Mouse (Mus musculus) large intestine, adult 2 months (tissue): ENCODE results near the gene Tsg101. TPM values are rescaled to one million over a fixed set of nuclear protein-coding genes. Genes with fewer than 3 reads are reported as not detected.
"Not testable (repeated sequence)": the region's sequence is repeated elsewhere in the genome, so short reads cannot be mapped to it uniquely, and the experiment has no call there.

Experiments used
- DNase-seq: peaks from one replicate; pipeline ENCODE4 v3.0.0-alpha.2; 2012; ENCODE audit warnings: low read depth, low spot score
- WGBS: fragments of 180-500 bp; shearing (Covaris S2); methylation state at CpG from one replicate; pipeline ENCODE4 v1.1.7; 2018; 5-methylcytosine and 5-hydroxymethylcytosine counted together
- polyA plus RNA-seq: library from polyadenylated mRNA; depleted of rRNA; stranded (reverse); fragments of >200 nt; gene quantifications from 2 replicates; pipeline ENCODE4 v1.2.3, GENCODE M21; 2012; rRNA removed

Gene Tsg101
- polyA plus RNA-seq: 68.3 and 71.2 TPM in 2 replicates

DNA sequence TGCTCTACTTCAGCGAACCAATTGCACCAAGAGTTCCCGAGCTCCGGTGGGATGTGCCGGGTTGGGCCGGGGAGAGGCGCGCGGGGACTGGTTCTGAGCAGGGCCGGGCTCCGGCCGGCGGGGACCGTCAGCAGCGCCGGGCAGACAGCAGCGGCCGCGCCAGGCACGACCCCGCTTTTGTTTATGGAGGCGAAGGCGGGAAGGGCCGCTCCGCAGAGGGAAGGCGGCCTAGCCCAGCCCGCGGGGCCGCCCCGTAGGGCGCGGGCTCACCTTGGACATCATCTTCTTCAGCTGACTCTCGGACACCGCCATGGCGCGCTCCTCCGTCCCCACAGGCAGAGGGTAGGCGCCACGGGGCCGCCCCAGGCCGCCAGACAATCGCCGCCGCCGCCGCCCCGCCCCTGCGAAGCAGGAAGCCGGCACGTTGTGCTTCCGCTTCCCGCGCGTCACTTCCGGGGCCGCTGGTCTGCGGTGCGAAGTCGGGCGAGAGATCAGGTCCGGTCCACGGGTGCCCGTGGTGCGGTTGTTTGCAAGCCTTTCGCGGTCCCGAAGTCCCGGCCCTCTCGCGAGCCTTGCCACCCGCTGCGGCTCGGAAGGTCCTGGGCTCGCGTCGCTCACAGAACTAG is at the start of gene Tsg101:
Tsg101 (minus strand) TSS at position 419 of the 626 bp plus-strand sequence.
- under 1% methylated on average over 73 of the region's 75 CpGs for WGBS
- peak; percentile 58 for DNase-seq

DNA sequence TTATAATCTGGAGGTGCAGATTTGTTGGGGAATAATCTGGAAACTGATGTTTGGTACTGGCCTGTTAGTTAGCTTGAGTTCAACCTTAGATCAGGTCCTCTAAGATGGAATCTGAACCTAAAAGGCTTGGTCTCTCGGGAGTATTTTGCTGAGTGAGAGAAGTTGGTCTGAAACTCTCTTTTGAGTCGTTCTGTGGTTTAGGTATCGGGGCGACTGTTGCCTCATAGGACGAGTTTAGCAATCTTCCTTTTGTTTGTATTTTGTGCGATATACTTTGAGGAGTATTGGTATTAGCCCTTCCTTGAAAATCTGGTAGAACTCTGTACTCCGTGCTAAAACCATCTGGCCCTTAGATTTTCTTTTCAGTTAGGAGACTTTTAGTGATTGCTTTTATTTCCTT is 44.3 kb upstream of the Tsg101 start:
- DNase-seq: no peak
- 80% methylated on average over 7 of the region's 7 CpGs for WGBS

DNA sequence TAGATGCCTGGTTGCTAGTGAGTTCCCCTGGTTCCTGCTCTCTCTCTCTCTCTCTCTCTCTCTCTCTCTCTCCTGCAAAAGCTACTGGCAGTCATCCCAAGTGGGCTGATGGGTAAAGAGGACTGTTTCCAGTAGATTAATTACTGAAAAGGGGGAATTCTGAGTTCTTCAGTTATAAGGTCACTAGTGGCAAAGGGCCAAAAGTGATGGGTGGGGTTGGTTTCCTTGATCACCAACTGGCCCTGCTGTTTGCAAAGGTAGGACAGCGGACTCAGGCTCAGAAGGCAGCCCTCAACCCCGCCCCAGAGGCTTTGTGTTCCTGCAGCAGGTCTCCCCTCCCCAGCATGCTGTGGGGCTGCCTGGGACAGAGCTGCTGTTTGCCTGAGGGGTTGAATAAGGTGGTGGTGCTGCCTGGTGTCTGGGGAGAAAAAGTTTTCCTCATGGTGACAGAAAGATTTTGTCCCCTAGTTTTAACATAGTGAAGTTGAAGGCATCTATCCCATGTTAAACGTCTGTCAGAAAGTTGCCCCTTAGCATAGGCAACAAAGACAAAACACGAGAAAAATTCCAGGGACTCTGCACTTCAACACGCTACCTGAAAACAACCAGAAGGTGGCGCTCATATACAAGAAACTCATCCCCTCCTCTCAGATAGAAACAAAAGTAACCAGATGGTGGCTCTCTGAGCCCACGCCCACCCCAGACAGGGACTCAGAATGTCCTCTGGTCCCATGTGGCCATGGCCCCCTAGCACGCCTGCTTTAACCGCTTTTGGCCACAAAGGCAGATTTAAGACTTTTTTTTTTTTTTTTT is 43.2 kb upstream of the Tsg101 start:
- DNase-seq: peak; percentile 47

DNA sequence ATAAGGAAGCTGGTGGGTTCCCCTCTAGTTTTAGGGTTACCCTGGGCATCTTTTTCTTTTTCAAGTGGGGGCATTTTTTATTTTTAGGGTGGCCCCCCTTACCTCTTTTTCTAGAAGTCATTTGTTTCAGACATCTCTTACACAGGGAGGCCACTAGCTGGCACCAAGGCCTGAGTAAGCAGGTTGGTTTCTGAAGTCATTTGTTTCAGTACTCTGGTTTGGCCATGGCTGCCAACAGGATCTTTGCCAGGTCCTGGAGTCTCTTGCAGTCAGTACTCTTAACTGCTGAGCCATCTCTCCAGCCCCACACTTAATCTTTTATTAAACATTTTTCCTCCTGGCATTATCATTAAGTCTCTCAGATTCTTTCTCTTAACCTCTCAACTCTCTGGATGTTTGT is 42.4 kb upstream of the Tsg101 start:
- DNase-seq: no peak

More for the DNA sequence above, 43.2 kb upstream of the Tsg101 start:
- 0% methylated on average over 9 of the region's 9 CpGs for WGBS

DNA sequence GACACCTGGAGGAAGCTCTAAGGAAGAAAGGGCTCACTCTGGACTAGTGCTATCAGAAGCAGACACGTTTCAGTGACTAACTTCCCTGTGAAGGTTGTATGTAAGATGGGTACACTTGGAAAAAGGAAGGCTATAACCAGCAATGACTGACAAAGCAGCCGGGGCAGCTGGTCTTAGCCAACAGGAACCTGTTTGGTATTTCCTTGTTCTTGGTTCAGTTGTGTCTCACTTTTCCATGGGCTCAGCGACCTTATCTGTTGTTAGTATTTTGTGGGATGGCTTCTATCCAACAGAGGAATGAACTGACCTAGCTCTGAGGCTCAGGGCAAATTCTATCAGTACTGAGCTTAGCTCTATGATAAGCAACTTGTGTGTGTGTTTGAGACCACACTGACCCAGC is 41.2 kb upstream of the Tsg101 start:
- 7% methylated on average over 3 of the region's 3 CpGs for WGBS
- DNase-seq: no peak

DNA sequence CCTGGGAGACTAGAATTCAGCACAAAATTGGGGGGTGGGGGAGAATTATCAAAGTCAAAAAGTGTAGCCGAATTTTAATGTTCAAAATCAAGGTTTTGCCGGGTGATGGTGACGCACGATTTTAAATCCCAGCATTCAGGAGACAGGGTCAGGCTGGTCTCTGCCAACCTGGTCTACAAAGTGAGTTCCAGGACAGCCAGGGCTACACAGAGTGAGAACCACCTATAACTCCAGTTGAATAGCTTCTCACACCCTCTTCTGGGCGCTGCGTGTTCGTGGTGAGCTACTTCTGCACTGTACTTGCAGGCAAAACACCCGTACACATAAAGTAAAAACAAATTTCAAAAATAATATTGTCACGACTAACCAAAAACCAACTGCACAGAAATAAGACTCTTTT is 39.1 kb upstream of the Tsg101 start:
- WGBS: 14% methylated on average over 9 of the region's 9 CpGs
- no peak for DNase-seq

DNA sequence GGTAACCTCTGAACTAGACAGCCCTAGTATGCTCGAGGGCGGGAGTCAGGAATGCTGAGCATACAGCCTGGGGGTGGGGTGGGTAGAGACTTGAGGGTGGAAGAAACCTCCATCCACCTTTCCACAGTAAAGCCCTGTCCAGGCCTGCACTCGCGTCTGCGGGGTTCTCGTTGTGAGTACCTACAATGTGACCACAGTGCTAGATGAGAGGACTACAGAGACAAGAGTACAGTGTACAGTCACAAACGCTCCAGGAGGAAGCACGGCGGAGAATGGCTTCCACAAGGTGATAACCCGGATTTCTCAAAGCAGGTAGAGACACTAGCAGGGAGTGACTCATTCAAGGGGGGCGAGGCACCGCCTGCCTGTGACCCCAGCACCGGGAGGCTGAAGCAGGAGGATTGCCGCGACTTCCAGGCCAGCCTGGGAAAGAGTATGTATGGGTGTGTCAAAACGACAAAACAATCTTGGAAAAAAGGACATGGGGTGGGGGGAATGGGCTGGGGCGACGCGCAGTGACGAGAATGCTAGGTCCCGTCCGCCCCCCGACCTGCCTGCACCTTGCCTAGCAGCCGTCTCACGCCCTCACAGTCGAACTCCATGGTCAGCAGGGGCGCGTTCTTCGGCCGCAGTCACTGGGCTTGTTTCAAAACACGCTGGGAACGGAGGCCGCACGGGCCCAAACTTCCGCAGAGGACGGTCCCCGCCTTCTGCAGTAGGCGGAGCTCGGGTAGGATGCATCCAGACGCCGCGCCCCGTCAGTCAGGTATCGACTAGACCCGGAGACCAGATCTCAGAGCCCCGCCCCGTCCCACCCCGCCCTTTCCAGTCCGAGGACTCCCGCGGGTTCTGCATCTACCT is 38.3 kb upstream of the Tsg101 start, which contains the start of gene Uevld:
Uevld (minus strand) TSS at position 697 of the 861 bp plus-strand sequence.
- under 1% methylated on average over 51 of the region's 51 CpGs for WGBS
- peak; percentile 89 for DNase-seq

DNA sequence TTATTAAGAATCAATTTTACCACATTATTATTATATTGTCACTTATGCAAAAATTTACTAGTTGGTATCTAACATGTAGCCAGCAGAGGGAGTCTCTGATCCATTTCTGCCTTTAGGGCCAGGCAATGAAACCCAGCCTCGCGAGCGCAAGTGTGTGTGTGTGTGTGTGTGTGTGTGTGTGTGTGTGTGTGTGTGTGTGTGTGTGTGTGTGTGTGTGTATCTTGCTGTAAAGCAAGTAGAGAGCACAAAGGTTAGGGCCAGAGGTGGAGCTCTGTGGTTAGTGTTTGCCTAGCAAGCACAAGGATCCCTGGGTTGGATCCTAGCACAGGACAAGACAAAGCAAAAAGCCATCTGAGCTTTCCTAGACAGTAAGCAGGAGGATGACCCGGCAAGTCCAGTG is 16.1 kb upstream of the Tsg101 start:
- peak; percentile 16 for DNase-seq
- WGBS: 18% methylated on average over 4 of the region's 4 CpGs

DNA sequence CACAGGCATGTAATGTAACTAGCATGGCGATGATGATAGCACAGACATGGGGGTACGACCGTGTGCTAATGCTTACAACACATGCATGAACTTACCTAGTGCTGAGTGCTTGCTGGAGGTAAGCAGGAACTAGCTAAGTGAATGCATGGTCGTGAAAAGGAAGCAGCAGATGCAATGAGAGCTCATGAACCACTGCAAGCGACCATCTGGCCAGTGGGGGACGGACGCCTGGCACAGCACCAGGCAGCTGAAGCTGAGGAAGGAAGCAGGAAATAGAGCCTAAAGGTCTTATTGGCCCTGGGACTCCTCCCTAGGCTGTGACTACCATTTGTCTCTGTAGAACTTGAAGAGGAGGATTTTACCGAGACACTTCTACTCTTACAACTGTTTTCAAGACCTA is 15.0 kb upstream of the Tsg101 start:
- DNase-seq: no peak
- WGBS: 65% methylated on average over 8 of the region's 8 CpGs

DNA sequence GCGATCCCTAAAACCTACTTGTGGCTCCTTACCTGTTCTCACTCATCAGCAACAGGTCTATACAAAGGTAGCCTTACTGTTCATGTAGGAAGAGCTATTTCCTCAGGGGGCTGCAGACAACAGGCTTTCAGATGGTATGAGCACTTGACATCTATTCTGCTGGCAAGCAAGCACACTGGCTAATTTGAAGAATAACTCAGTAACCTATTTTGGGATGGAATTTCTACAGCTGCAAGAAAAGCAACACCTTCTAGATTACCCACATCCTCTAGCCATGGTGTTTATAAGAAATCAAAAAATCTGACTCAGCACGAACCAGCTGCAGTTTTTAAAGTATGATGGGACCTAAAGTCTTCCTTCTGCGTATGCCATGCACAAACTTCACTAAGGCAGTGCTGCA is 11.6 kb upstream of the Tsg101 start:
- 92% methylated on average over 3 of the region's 3 CpGs for WGBS
- DNase-seq: no peak

DNA sequence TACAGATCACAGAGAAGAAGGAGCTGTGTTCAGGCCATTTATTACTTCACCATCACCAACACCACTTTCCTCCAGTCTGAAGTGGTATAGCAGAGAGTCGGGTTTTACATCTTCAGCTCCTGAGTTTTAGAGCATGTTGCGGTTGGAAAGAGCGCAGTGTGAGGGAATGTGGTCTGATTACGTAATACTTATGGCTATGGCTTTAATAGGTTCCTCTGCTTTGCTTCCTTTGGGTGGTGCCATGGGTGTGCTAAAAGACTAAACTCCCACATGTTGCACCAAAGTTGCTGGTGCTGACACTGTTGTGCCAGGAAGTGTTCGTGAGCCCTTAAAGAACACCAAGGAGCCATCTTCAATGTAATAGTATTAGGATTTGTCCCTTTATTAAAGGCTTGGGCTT is 8.5 kb upstream of the Tsg101 start:
- WGBS: 86% methylated on average over 5 of the region's 5 CpGs
- DNase-seq: no peak

DNA sequence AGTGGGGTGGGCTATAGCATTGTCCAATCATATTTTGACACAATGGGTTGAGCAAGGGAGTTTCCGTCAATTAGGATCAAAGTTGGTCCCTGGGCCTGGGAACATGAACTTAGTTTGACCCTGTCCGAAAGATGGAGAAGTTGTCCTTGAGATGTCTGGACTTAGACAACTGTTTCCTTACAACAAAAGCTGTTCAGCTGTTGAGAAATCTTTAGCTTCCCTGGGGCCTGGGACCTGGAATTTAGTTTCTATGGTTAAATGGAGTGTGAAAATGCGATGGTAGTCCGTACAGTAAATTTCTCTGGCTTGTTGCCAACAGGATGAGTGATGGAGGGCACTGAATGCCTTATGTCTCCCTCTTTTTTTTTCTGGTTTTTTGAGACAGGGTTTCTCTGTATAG is 2.3 kb upstream of the Tsg101 start:
- WGBS: 77% methylated on average over 4 of the region's 4 CpGs
- DNase-seq: no peak

DNA sequence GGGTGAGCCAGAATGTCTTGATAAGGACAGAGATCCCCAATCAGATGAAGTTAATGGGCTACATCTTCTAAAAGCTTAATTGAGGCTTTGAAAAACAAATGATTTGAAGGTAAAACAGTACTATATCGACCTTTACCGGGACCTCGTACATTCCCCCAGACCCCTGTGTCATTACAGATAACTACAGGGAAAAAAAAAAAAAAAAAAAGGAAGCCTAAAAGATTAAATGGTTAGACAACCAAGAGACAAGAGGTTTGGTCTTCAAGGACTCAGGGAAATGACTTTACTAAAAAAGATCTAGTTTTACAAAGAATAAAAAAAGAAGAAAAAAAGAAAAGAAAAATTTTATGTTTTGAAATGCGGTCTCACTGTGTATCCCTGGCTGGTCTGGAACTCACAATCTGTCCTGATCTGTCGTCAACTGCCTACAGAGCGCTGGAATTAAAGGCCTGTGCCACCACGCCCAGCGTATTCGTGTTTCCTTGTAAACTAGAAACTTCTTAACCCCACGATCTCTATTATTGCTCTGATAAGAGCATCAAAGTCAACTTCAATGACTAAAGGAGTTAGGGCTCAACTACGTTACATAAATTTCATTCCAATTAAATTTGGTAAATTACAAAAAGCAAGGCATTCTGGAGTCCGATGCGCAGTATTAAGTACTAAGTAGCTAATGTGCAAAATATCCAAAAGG is 944 bp downstream of the Tsg101 start:
- peak; percentile 32 for DNase-seq
- WGBS: 12% methylated on average over 13 of the region's 13 CpGs

DNA sequence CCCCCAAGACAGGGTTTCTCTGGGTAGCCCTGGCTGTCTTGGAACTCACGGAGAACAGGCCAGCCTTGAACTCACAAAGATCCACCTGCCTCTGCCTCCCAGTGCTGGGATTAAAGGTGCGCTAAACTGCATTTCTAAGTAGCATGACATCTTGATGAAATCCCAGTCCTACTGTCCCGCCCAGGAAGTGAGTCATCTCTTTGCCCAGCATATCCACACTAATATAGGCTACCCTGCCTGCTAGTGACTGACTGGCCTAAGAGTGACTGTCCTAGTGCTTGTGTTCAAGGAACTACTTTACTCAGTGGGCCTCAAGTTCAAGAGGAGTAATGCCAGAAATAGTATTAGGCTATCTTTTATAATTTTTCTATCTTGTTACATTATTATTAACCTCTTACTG is 3.4 kb downstream of the Tsg101 start:
- WGBS: 81% methylated on average over 3 of the region's 3 CpGs
- no peak for DNase-seq

DNA sequence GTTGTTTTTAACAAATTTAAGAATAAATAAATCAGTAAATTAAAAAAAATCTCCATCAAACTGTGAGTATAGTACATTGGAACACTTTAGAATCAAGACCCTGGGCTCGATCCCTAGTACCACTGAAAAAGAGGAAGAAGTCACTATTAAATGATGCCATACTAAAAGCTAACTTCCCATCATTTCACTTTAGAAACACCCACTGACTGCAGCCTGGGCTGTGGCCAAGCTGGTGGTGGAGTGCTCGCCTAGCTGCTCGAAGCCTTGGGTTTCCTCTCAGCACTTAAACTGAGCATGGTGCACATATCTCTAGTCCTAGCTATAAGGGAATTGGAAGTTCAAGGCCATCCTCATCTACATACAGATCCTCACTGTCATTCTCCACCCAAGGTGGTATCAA is 8.5 kb downstream of the Tsg101 start:
- 90% methylated on average over 3 of the region's 3 CpGs for WGBS
- DNase-seq: no peak

DNA sequence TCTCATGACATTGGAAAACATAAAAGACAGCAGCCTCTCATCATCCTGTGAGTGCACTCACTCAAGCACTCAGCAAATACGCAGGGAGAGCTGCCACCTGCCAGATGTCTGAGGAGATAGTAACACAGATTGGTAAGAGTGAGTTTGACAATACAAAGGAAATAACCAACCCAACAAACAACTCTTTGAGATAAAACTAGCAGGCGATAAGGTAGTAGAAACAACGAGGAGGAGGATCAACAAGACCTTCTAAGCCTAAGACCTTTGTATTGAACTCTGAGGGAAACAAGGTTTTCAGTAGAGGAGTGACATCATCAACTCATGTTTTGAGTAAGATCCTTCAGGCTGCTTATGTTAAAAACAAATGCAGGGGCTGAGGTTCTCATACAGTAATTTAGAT is 20.4 kb downstream of the Tsg101 start:
- no peak for DNase-seq
- 85% methylated on average over 3 of the region's 3 CpGs for WGBS

DNA sequence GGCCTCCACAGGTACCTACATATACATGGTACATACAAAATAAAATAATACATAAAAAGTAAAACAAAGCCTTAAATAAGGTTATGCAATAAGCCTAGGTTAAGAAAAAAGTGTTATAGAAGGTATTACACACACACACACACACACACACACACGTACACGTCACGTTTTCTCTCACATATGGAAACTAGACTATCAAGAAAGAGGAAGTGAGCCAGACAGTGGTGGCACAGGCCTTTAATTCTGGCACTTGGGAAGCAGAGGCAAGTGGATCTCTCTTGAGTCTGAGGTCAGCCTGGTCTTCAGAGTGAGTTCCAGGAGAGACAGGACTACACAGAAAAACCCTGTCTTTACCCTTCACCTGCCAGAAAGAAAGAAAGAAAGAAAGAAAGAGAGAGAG is 24.3 kb downstream of the Tsg101 start:
- WGBS: 89% methylated on average over 3 of the region's 3 CpGs
- DNase-seq: no peak

DNA sequence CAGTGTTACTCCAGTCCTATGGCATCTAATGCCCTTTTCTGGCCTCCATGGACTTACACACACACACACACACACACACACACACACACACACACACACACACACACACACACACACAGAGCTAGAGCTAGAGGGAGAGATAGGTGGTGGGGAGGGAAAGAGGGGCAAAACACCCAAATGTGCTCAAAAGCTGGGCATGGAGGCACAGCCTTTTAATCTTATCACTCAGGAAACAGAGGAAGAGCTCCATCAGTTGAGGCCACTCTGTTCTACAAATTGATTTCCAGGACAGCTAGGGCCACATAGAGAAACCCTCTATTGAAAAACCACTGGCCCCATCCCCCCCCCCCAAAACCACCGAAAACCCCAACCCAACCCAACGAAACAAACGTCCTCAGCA is 36.5 kb downstream of the Tsg101 start:
- 84% methylated on average over 3 of the region's 3 CpGs for WGBS
- DNase-seq: no peak

DNA sequence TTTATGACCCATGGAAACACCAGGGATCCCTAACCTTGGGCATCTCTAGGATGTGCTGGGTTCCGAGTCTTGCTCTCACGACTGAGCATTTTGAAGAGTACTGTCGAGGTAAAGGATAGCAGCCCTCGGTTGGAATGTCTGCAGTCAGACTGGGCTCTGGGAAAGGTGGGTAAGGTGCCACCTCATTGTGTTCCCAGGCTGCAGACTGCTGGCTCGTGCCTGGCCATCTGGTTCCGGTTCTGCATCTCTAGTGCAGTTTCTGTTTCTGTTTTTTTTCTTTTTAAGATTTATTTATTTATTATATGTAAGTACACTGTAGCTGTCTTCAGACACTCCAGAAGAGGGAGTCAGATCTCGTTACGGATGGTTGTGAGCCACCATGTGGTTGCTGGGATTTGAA is 37.8 kb downstream of the Tsg101 start:
- WGBS: 62% methylated on average over 8 of the region's 8 CpGs
- not testable (repeated sequence) for DNase-seq

DNA sequence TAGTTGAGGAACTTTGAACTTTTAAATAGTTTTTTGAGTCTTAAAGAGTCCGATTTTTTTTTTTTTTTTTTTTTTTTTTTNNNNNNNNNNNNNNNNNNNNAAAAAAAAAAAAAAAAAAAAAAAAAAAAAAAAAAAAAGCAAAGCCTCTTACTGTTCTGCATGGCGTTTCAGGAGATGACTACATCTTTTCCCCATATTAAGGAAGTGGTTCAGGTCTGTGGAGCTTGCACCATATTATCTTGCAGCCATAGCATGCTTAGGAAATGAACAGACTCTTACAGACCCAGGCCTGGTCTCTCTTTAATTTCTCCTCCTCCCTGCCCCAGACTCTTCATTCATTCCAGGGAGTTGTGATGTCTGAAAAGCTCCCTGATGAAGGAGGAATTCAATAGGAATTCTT is 38.8 kb downstream of the Tsg101 start:
- WGBS: 59% methylated on average over 2 of the region's 2 CpGs

More for the DNA sequence above, 38.8 kb downstream of the Tsg101 start:
- DNase-seq: no peak
